ENCODE assay signal across 9 mouse cellular contexts in the genomic region with DNA sequence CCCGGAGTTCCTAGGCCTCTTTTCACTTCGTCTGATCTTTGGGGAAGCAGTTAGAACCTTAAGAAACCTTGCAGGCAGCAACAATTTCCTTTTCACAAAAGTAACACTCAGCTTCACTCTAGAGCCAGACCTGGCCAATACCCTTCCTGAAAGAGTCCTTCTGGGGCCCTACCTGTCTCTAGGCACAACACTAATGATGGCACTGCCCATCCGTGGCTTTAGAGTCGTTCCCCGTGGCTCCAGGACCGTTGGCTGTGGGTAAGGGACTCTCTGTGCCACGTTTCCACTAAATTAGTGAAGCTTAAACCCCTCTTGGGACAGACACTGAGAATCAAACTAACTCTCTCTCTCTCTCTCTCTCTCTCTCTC. TPM values are rescaled to one million over a fixed set of nuclear protein-coding genes. Genes with fewer than 3 reads are reported as not detected.
DNase-seq lines count a peak whose midpoint lies in the region; ATAC-seq and TF ChIP-seq lines count a peak whose summit lies in the region.
"Had no signal": no experiment of that assay in that cellular context is flagged by ENCODE, and none has a peak within 500 bp of the region (broad histone marks: within the 10 kb centered on the region; RNA-seq: fewer than 3 reads in every experiment).

No protein-coding gene starts in this region.

- TF ChIP-seq EP300 in stomach, postnatal 0 days (optimal IDR thresholded peaks at IDR 0.05), result no peak

- DNase-seq in gastrocnemius, adult 2 months, result no peak
- DNase-seq in gastrocnemius, adult 8-10 months (ENCODE audit: low spot score in 2 of 2), result no peak
- DNase-seq in retina, embryonic 14.5 days (ENCODE audit: low spot score), result peak; percentile 26
- DNase-seq in retina, postnatal 1 day, result no peak
- no peak for DNase-seq in stomach, postnatal 0 days (ENCODE audit: low spot score)
- DNase-seq in adrenal gland, postnatal 36 days, result no peak
- no peak for DNase-seq in left cerebral cortex, adult 2 months (ENCODE audit: extremely low spot score in 1 of 2, low spot score in 2 of 2)
- DNase-seq: B cell, adult 2 months had no signal

- no peak overlapping the region for H3K27ac ChIP-seq in gastrocnemius, adult 2 months
- no peak overlapping the region for H3K27ac ChIP-seq in limb, embryonic 15.5 days
- no peak overlapping the region for H3K27ac ChIP-seq in stomach, postnatal 0 days (replicated peaks)
- H3K27ac ChIP-seq in left cerebral cortex, adult 2 months, result no peak overlapping the region

- H3K27me3 ChIP-seq in limb, embryonic 15.5 days, result no peaks in the 10 kb centered on the region; the same call in 1 of the 2 replicates
- no peaks in the 10 kb centered on the region for H3K27me3 ChIP-seq in stomach, postnatal 0 days (ENCODE audit: control insufficient read depth, insufficient read depth, low read length)

- H3K4me1 ChIP-seq in limb, embryonic 15.5 days, result peaks cover 22% of the 10 kb centered on the region
- H3K4me1 ChIP-seq in stomach, postnatal 0 days (replicated peaks; ENCODE audit: control insufficient read depth, insufficient read depth), result no peaks in the 10 kb centered on the region

- H3K9ac ChIP-seq in limb, embryonic 15.5 days, result no peak overlapping the region
- H3K9ac ChIP-seq in stomach, postnatal 0 days (ENCODE audit: low read length), result no peak overlapping the region

- peak overlapping the region; percentile 95; the same call in 1 of the 2 replicates for H3K4me2 ChIP-seq in limb, embryonic 15.5 days
- H3K4me2 ChIP-seq in stomach, postnatal 0 days (replicated peaks; ENCODE audit: low read depth), result peak overlapping the region; percentile 82

- H3K9me3 ChIP-seq in limb, embryonic 15.5 days, result no peaks in the 10 kb centered on the region
- no peaks in the 10 kb centered on the region for H3K9me3 ChIP-seq in stomach, postnatal 0 days (ENCODE audit: control insufficient read depth, low read length)

- WGBS in limb, embryonic 15.5 days, result 8% methylated on average over 7 of the region's 7 CpGs
- 19% methylated on average over 7 of the region's 7 CpGs for WGBS in stomach, postnatal 0 days

- H3K36me3 ChIP-seq in limb, embryonic 15.5 days, result no peaks in the 10 kb centered on the region
- H3K36me3 ChIP-seq in stomach, postnatal 0 days (ENCODE audit: control insufficient read depth, insufficient read depth, low read length), result no peaks in the 10 kb centered on the region

- no peak for ATAC-seq in limb, embryonic 15.5 days (ENCODE audit: insufficient number of reproducible peaks, low FRiP score, low TSS enrichment, low read depth)
- ATAC-seq in stomach, postnatal 0 days (ENCODE audit: low FRiP score, low TSS enrichment), result no peak

- TF ChIP-seq CTCF in gastrocnemius, adult 2 months (IDR thresholded peaks at IDR 0.05), result no peak
- no peak for TF ChIP-seq CTCF in stomach, postnatal 0 days (IDR thresholded peaks at IDR 0.05; ENCODE audit: low read depth)
- TF ChIP-seq CTCF in left cerebral cortex, adult 2 months (IDR thresholded peaks at IDR 0.05), result no peak

- intact Hi-C loops in gastrocnemius, adult 2 months (cut with DNase I), result loop anchor here (5.0 to 10.0 kb wide), 3 partner anchors 502 to 662 kb away; no protein-coding TSS in a partner anchor
- intact Hi-C loops in left cerebral cortex, adult 2 months (cut with DNase I), result loop anchor here (2.0 to 10.0 kb wide), 5 partner anchors 212 to 932 kb away; no protein-coding TSS in a partner anchor

- peak overlapping the region; percentile 85 for H3K4me3 ChIP-seq in gastrocnemius, adult 2 months
- H3K4me3 ChIP-seq in limb, embryonic 15.5 days, result no peak overlapping the region; the same call in 1 of the 2 replicates
- no peak overlapping the region for H3K4me3 ChIP-seq in stomach, postnatal 0 days (ENCODE audit: low read depth, low read length)
- H3K4me3 ChIP-seq in left cerebral cortex, adult 2 months, result no peak overlapping the region

RNA-seq across cellular contexts. Expression of gene Samd5, which starts 1.4 kb away (rescaled TPM):
- 1 to 10 TPM; 1.3 to 1.4 TPM for total RNA-seq in gastrocnemius, adult 2 months (2021)
- 1 to 10 TPM in 2 of 4 experiments, under 1 TPM in 2; 0.70 to 3.2 (median 1.2) TPM for total RNA-seq in gastrocnemius, adult 8-10 months (2022)
- polyA plus RNA-seq in limb, embryonic 15.5 days (2015; fragmentation: Nextera tagmentation; extraction: Ambion mirVana), result 8.9 and 9.1 TPM in 2 replicates
- polyA plus RNA-seq in stomach, postnatal 0 days (2015; fragmentation: Nextera tagmentation; extraction: Ambion mirVana), result 4.6 and 4.7 TPM in 2 replicates
- 1 to 10 TPM; 3.2 to 9.4 TPM for total RNA-seq in adrenal gland, postnatal 36 days (2021)
- 10 to 100 TPM in 1 of 2 experiments, 1 to 10 TPM in 1; 9.2 to 11.0 TPM for total RNA-seq in left cerebral cortex, adult 2 months (2021)
